Mouse (Mus musculus) lung, postnatal 0 days (tissue): ENCODE results near the gene Mrm1. TPM values are rescaled to one million over a fixed set of nuclear protein-coding genes. Genes with fewer than 3 reads are reported as not detected.

Source experiments
- ATAC-seq: fragments of 200-750 bp; cut with Nextera tagmentation; 2 replicates; pipeline ENCODE4 v1.8.0; 2017; ENCODE audit warnings: moderate library complexity
- DNase-seq: peaks from one replicate; pipeline ENCODE4 v3.0.0-alpha.2; 2016; ENCODE audit warnings: low spot score
- H3K27ac ChIP-seq: fragments of 300-500 bp; sonication (generic); 2 replicates; pipeline ENCODE4 v1.5.1; 2014; ENCODE audit warnings: antibody characterized with exemption, mild to moderate bottlenecking, low read length, mixed read lengths
- H3K27me3 ChIP-seq: fragments of 300-500 bp; sonication (generic); replicated peaks from 2 replicates; pipeline ENCODE4 v1.6.1; 2014; ENCODE audit warnings: low read length, mixed read lengths; ENCODE audit not compliant: insufficient read depth
- H3K36me3 ChIP-seq: fragments of 300-500 bp; sonication (generic); 2 replicates; pipeline ENCODE4 v1.6.1; 2014; ENCODE audit warnings: low read length, mixed read lengths; ENCODE audit not compliant: insufficient read depth
- H3K4me1 ChIP-seq: fragments of 300-500 bp; sonication (generic); 2 replicates; pipeline ENCODE4 v1.6.1; 2014; ENCODE audit warnings: antibody characterized with exemption, low read depth, low read length, mixed read lengths; ENCODE audit not compliant: insufficient read depth
- H3K4me2 ChIP-seq: fragments of 300-500 bp; sonication (generic); replicated peaks from 2 replicates; pipeline ENCODE4 v1.6.1; 2014; ENCODE audit warnings: low read depth, mild to moderate bottlenecking, low read length, moderate library complexity, mixed read lengths
- H3K4me3 ChIP-seq: fragments of 300-500 bp; sonication (generic); 2 replicates; pipeline ENCODE4 v1.5.1; 2014; ENCODE audit warnings: low read depth, low read length
- H3K9ac ChIP-seq: fragments of 300-500 bp; sonication (generic); replicated peaks from 2 replicates; pipeline ENCODE4 v1.6.1; 2014; ENCODE audit warnings: low read depth, mild to moderate bottlenecking
- H3K9me3 ChIP-seq: fragments of 300-500 bp; sonication (generic); 2 replicates; pipeline ENCODE4 v1.6.1; 2016; ENCODE audit warnings: low read length, mixed read lengths
- CTCF ChIP-seq: IDR thresholded peaks from 2 replicates; pipeline ENCODE4 v1.5.1; 2016; ENCODE audit warnings: antibody characterized with exemption, mild to moderate bottlenecking
- EP300 ChIP-seq: IDR thresholded peaks from 2 replicates; pipeline ENCODE4 v1.6.1; 2016; ENCODE audit warnings: antibody characterized with exemption, mild to moderate bottlenecking, control low read depth
- WGBS: fragments of 180-500 bp; shearing (Covaris S2); extraction: QIAGEN DNeasy Blood & Tissue Kit; methylation state at CpG from one replicate; pipeline ENCODE4 v1.1.7; 2014; 5-methylcytosine and 5-hydroxymethylcytosine counted together
- polyA plus RNA-seq: library from polyadenylated mRNA; unstranded; fragments of >200 nt; fragmentation: Nextera tagmentation; extraction: Ambion mirVana; gene quantifications from 2 replicates; pipeline ENCODE4 v1.2.1, GENCODE M21; 2015

Mrm1 gene
- polyA plus RNA-seq, 1 experiment from 2014 or later: 5.3 TPM

GRCm38 (mm10) chr11:84817362-84817761, 2.0 kb downstream of the Mrm1 start:
- no peak for ATAC-seq
- H3K4me2 ChIP-seq: no peak overlapping the region
- 78% methylated on average over 6 of the region's 6 CpGs for WGBS
- H3K9me3 ChIP-seq: no peaks in the 10 kb centered on the region
- TF ChIP-seq EP300 (no peak), CTCF (peak; percentile 24; the same call in 1 of the 2 replicates)
- no peak overlapping the region for H3K27ac ChIP-seq
- H3K9ac ChIP-seq: no peak overlapping the region
- no peaks in the 10 kb centered on the region for H3K4me1 ChIP-seq
- no peaks in the 10 kb centered on the region for H3K27me3 ChIP-seq
- H3K36me3 ChIP-seq: no peaks in the 10 kb centered on the region
- H3K4me3 ChIP-seq: no peak overlapping the region
- no peak for DNase-seq

GRCm38 (mm10) chr11:84813724-84814510, 5.4 kb downstream of the Mrm1 start:
- Histone ChIP-seq H3K36me3 (no peaks in the 10 kb centered on the region), H3K9me3 (no peaks in the 10 kb centered on the region), H3K4me3 (no peak overlapping the region), H3K27me3 (no peaks in the 10 kb centered on the region), H3K4me2 (no peak overlapping the region), H3K4me1 (no peaks in the 10 kb centered on the region), H3K9ac (no peak overlapping the region), H3K27ac (no peak overlapping the region)
- DNase-seq (peak; percentile 68), ATAC-seq (peak; percentile 32; the same call in 1 of the 2 replicates)
- TF ChIP-seq EP300 (no peak), CTCF (peak; percentile 96)
- WGBS: 53% methylated on average over 13 of the region's 13 CpGs

GRCm38 (mm10) chr11:84804373-84804772, 14.9 kb downstream of the Mrm1 start:
- Histone ChIP-seq H3K9ac (no peak overlapping the region), H3K4me2 (no peak overlapping the region), H3K27me3 (no peaks in the 10 kb centered on the region), H3K4me1 (no peaks in the 10 kb centered on the region), H3K4me3 (no peak overlapping the region), H3K36me3 (no peaks in the 10 kb centered on the region), H3K9me3 (no peaks in the 10 kb centered on the region), H3K27ac (no peak overlapping the region)
- TF ChIP-seq EP300: no peak
- DNase-seq (no peak), ATAC-seq (no peak)
- WGBS: 78% methylated on average over 4 of the region's 4 CpGs

GRCm38 (mm10) chr11:84797627-84798353, 21.5 kb downstream of the Mrm1 start:
- ATAC-seq: no peak
- no peak overlapping the region for H3K9ac ChIP-seq
- no peak overlapping the region for H3K4me3 ChIP-seq
- H3K4me1 ChIP-seq: no peaks in the 10 kb centered on the region
- H3K4me2 ChIP-seq: no peak overlapping the region
- no peak overlapping the region for H3K27ac ChIP-seq
- WGBS: 20% methylated on average over 21 of the region's 21 CpGs
- H3K27me3 ChIP-seq: no peaks in the 10 kb centered on the region; the same call in 1 of the 2 replicates
- TF ChIP-seq CTCF (peak; percentile 91), EP300 (no peak)
- H3K9me3 ChIP-seq: no peaks in the 10 kb centered on the region
- no peaks in the 10 kb centered on the region for H3K36me3 ChIP-seq
- DNase-seq: peak; percentile 70

- Histone ChIP-seq H3K9me3 (no peaks in the 10 kb centered on the region), H3K36me3 (no peaks in the 10 kb centered on the region), H3K4me1 (no peaks in the 10 kb centered on the region), H3K27me3 (no peaks in the 10 kb centered on the region; the same call in 1 of the 2 replicates), H3K4me3 (no peak overlapping the region), H3K9ac (no peak overlapping the region), H3K4me2 (no peak overlapping the region), H3K27ac (no peak overlapping the region)
- WGBS: 28% methylated on average over 10 of the region's 10 CpGs
- no peak for DNase-seq
- TF ChIP-seq CTCF: no peak
- no peak for TF ChIP-seq EP300
- ATAC-seq: no peak
Measured at GRCm38 (mm10) chr11:84797026-84797425, 22.3 kb downstream of the Mrm1 start.

- Histone ChIP-seq H3K9ac (no peak overlapping the region), H3K4me2 (no peak overlapping the region), H3K27ac (no peak overlapping the region), H3K9me3 (no peaks in the 10 kb centered on the region), H3K4me3 (no peak overlapping the region), H3K27me3 (no peaks in the 10 kb centered on the region; the same call in 1 of the 2 replicates), H3K4me1 (no peaks in the 10 kb centered on the region), H3K36me3 (no peaks in the 10 kb centered on the region)
- DNase-seq (peak; percentile 64), ATAC-seq (peak; percentile 50)
- TF ChIP-seq CTCF (peak; percentile 97), EP300 (no peak)
- WGBS: 9% methylated on average over 17 of the region's 17 CpGs
Measured at GRCm38 (mm10) chr11:84794496-84795113, 24.7 kb downstream of the Mrm1 start.
